Mouse (Mus musculus): ENCODE measurements at regions not wholly inside any gene's neighbourhood (a gene's known extent, or its start where the extent isn't known, plus 50 kb on each side); places are given as distances from the start of the nearest gene placed in this dataset.

DNA sequence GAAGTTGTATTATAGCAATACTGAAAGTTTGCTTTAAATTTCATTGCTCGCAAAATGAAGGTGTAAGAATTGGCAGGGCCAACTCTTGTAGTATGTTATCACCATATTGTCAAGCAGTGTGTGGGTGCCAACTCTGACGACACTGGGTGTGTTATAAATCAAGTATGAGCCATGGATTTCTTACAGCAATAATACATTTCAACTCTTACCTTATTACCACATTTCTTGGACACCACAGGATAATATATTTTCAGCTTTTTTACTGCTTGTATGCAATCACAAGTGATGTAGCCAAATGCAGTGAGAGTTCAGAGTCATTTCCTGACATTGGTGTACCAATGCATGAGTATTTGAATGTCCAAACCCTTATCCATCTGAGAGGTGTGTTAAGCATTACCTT is 1529.2 kb upstream of the Zeb2 start:
- Histone ChIP-seq H3K79me2 (ENCODE audit: control insufficient read depth, insufficient read depth) (no peaks in the 10 kb centered on the region), H3K27me3 (ENCODE audit: control insufficient read depth, insufficient read depth, insufficient read length) (no peaks in the 10 kb centered on the region), H3K36me3 (ENCODE audit: control insufficient read depth, insufficient read depth) (no peaks in the 10 kb centered on the region), H3ac (ENCODE audit: control insufficient read depth, insufficient read length) (no peak overlapping the region), H3K4me2 (ENCODE audit: low read depth) (no peak overlapping the region), H3K4me3 (no peak overlapping the region)
- TF ChIP-seq MYOD1 (IDR thresholded peaks at IDR 0.05; ENCODE audit: control insufficient read depth in 1 of 3, insufficient read length in 2 of 3, low read depth in 2 of 3) = no peak
- TF ChIP-seq MAX (IDR thresholded peaks at IDR 0.05; ENCODE audit: low read depth) = no peak
- TF ChIP-seq E2F4 (IDR thresholded peaks at IDR 0.05; ENCODE audit: insufficient read depth) = no peak
- TF ChIP-seq POLR2AphosphoS2 (IDR thresholded peaks at IDR 0.05; ENCODE audit: insufficient read length, low read depth) = no peak
- TF ChIP-seq CEBPB (IDR thresholded peaks at IDR 0.05; ENCODE audit: insufficient read depth, poor library complexity, severe bottlenecking) = no peak
- no peak for TF ChIP-seq TCF12 (IDR thresholded peaks at IDR 0.05; ENCODE audit: insufficient read depth, poor library complexity, severe bottlenecking)
- TF ChIP-seq SRF (IDR thresholded peaks at IDR 0.05; ENCODE audit: control insufficient read depth, insufficient read length, low read depth) = no peak
- no peak for TF ChIP-seq MYOG (IDR thresholded peaks at IDR 0.05; ENCODE audit: control insufficient read depth in 1 of 3, insufficient read depth in 1 of 3, insufficient read length in 2 of 3, low read depth in 2 of 3)
- no peak for TF ChIP-seq TCF3 (IDR thresholded peaks at IDR 0.05; ENCODE audit: insufficient read length, low read depth)
- no peak for TF ChIP-seq REST (IDR thresholded peaks at IDR 0.05; ENCODE audit: insufficient read depth, insufficient read length)
- TF ChIP-seq POLR2A (IDR thresholded peaks at IDR 0.05; ENCODE audit: insufficient read length, low read depth) = no peak
- no peak for TF ChIP-seq USF1 (IDR thresholded peaks at IDR 0.05; ENCODE audit: low read depth)

DNA sequence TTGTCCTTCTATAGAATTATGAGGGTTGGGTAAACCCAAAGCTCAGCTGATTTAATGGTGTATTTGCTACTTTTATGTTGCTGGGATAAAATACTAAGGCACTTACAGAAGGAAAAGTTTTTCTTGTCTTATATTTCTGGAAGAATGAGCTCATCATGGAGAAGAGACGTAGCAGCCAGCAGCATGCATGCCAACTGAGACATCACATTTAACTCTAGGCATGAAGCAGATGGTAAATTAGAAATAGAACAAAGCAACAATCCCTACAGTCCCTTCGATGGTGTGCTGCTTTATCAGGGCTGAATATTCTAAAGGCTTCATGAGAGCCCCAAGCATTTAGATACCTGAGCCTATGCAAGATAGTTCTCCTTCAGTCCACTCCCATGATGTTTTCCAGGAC is 1492.0 kb upstream of the Zeb2 start:
- TF ChIP-seq MYOG (IDR thresholded peaks at IDR 0.05; ENCODE audit: control insufficient read depth in 1 of 3, insufficient read depth in 1 of 3, insufficient read length in 2 of 3, low read depth in 2 of 3) = no peak
- TF ChIP-seq POLR2A (IDR thresholded peaks at IDR 0.05; ENCODE audit: insufficient read length, low read depth) = no peak
- no peak for TF ChIP-seq SRF (IDR thresholded peaks at IDR 0.05; ENCODE audit: control insufficient read depth, insufficient read length, low read depth)
- no peak for TF ChIP-seq E2F4 (IDR thresholded peaks at IDR 0.05; ENCODE audit: insufficient read depth)
- no peak for TF ChIP-seq REST (IDR thresholded peaks at IDR 0.05; ENCODE audit: insufficient read depth, insufficient read length)
- no peak for TF ChIP-seq MYOD1 (IDR thresholded peaks at IDR 0.05; ENCODE audit: control insufficient read depth in 1 of 3, insufficient read length in 2 of 3, low read depth in 2 of 3)
- TF ChIP-seq MAX (IDR thresholded peaks at IDR 0.05; ENCODE audit: low read depth) = no peak
- TF ChIP-seq TCF12 (IDR thresholded peaks at IDR 0.05; ENCODE audit: insufficient read depth, poor library complexity, severe bottlenecking) = no peak
- TF ChIP-seq CEBPB (IDR thresholded peaks at IDR 0.05; ENCODE audit: insufficient read depth, poor library complexity, severe bottlenecking) = no peak
- TF ChIP-seq POLR2AphosphoS2 (IDR thresholded peaks at IDR 0.05; ENCODE audit: insufficient read length, low read depth) = no peak
- no peak for TF ChIP-seq TCF3 (IDR thresholded peaks at IDR 0.05; ENCODE audit: insufficient read length, low read depth)
- Histone ChIP-seq H3K4me3 (no peak overlapping the region), H3K27me3 (ENCODE audit: control insufficient read depth, insufficient read depth, insufficient read length) (no peaks in the 10 kb centered on the region), H3K36me3 (ENCODE audit: control insufficient read depth, insufficient read depth) (no peaks in the 10 kb centered on the region), H3ac (ENCODE audit: control insufficient read depth, insufficient read length) (no peak overlapping the region), H3K4me2 (ENCODE audit: low read depth) (no peak overlapping the region), H3K79me2 (ENCODE audit: control insufficient read depth, insufficient read depth) (no peaks in the 10 kb centered on the region)

DNA sequence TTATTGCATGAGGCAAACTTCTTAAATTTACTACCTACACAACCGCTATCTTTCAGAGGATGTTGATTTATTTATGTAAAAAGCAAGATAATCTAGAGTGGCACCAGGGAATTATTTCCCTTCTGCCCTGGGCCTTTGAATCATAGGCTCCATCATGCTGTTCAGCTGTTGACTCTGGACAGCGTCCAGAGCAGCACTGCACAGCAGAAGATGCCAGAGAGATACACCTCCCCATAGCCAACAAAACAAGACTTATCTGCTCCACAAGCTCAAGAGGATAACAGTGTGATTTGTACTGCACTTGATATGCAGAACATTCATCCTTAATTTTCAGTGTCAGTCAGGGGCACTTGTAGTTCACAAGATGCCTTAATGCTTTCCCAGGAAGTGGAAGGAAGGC is 1464.6 kb upstream of the Zeb2 start:
- Histone ChIP-seq H3K27me3 (ENCODE audit: control insufficient read depth, insufficient read depth, insufficient read length) (no peaks in the 10 kb centered on the region), H3K36me3 (ENCODE audit: control insufficient read depth, insufficient read depth) (no peaks in the 10 kb centered on the region), H3K4me3 (no peak overlapping the region), H3K4me2 (ENCODE audit: low read depth) (no peak overlapping the region), H3K79me2 (ENCODE audit: control insufficient read depth, insufficient read depth) (no peaks in the 10 kb centered on the region), H3ac (ENCODE audit: control insufficient read depth, insufficient read length) (no peak overlapping the region)
- no peak for TF ChIP-seq REST (IDR thresholded peaks at IDR 0.05; ENCODE audit: insufficient read depth, insufficient read length)
- peak in 2 of 3 experiments; percentile 50 to 53 for TF ChIP-seq MYOD1 (IDR thresholded peaks at IDR 0.05; ENCODE audit: control insufficient read depth in 1 of 3, insufficient read length in 2 of 3, low read depth in 2 of 3)

DNA sequence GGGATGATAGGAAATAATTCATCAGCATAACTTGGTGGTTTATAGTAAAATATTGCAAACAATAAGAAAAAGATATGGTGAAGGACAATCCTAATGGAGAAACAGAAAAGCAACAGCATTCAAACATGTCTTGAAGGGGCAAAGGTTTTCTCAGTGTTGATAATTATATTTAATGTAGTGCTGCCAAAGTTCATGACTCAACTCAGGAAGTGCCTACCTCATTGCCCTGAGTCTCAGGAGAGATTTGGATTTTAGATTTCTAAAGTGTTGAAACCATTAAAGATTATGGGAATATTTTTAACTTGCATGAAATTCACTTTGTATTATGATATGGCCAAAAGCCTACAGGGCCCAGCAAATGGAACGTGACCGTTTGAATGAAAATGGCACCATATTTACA is 1453.2 kb upstream of the Zeb2 start:
- Histone ChIP-seq H3K36me3 (ENCODE audit: control insufficient read depth, insufficient read depth) (no peaks in the 10 kb centered on the region), H3K4me3 (no peak overlapping the region), H3K27me3 (ENCODE audit: control insufficient read depth, insufficient read depth, insufficient read length) (no peaks in the 10 kb centered on the region), H3ac (ENCODE audit: control insufficient read depth, insufficient read length) (no peak overlapping the region), H3K4me2 (ENCODE audit: low read depth) (no peak overlapping the region), H3K79me2 (ENCODE audit: control insufficient read depth, insufficient read depth) (no peaks in the 10 kb centered on the region)
- TF ChIP-seq MYOG (IDR thresholded peaks at IDR 0.05; ENCODE audit: control insufficient read depth in 1 of 3, insufficient read depth in 1 of 3, insufficient read length in 2 of 3, low read depth in 2 of 3) (no peak), E2F4 (IDR thresholded peaks at IDR 0.05; ENCODE audit: insufficient read depth) (no peak), TCF12 (IDR thresholded peaks at IDR 0.05; ENCODE audit: insufficient read depth, poor library complexity, severe bottlenecking) (no peak), CEBPB (IDR thresholded peaks at IDR 0.05; ENCODE audit: insufficient read depth, poor library complexity, severe bottlenecking) (no peak), POLR2AphosphoS2 (IDR thresholded peaks at IDR 0.05; ENCODE audit: insufficient read length, low read depth) (no peak), MAX (IDR thresholded peaks at IDR 0.05; ENCODE audit: low read depth) (no peak), SRF (IDR thresholded peaks at IDR 0.05; ENCODE audit: control insufficient read depth, insufficient read length, low read depth) (no peak), POLR2A (IDR thresholded peaks at IDR 0.05; ENCODE audit: insufficient read length, low read depth) (no peak), MYOD1 (IDR thresholded peaks at IDR 0.05; ENCODE audit: control insufficient read depth in 1 of 3, insufficient read length in 2 of 3, low read depth in 2 of 3) (no peak), USF1 (IDR thresholded peaks at IDR 0.05; ENCODE audit: low read depth) (no peak), REST (IDR thresholded peaks at IDR 0.05; ENCODE audit: insufficient read depth, insufficient read length) (no peak), TCF3 (IDR thresholded peaks at IDR 0.05; ENCODE audit: insufficient read length, low read depth) (no peak)

DNA sequence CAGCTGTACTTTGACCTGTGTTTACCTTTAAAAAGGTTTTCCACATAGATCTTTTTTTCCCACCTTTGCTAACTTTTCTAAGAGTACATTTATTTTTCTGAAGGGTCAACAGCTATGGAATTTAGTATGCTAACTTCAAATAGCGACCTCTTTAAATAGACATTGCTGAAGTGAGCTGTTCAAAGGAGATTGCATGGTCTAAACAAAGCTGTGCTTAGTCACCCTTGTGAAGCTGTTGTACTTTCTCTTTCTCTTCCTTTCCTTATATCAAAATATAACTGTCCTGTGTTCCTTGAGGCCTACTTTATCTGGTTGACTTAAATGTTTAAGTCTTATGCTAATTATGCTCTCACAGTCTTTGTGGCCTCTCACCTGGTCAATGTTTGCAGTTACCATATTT is 1416.2 kb upstream of the Zeb2 start:
- Histone ChIP-seq H3K4me3 (no peak overlapping the region), H3K27me3 (ENCODE audit: control insufficient read depth, insufficient read depth, insufficient read length) (no peaks in the 10 kb centered on the region), H3ac (ENCODE audit: control insufficient read depth, insufficient read length) (no peak overlapping the region), H3K4me2 (ENCODE audit: low read depth) (no peak overlapping the region), H3K79me2 (ENCODE audit: control insufficient read depth, insufficient read depth) (no peaks in the 10 kb centered on the region), H3K36me3 (ENCODE audit: control insufficient read depth, insufficient read depth) (no peaks in the 10 kb centered on the region)
- TF ChIP-seq TCF3 (IDR thresholded peaks at IDR 0.05; ENCODE audit: insufficient read length, low read depth) (no peak), E2F4 (IDR thresholded peaks at IDR 0.05; ENCODE audit: insufficient read depth) (no peak), POLR2AphosphoS2 (IDR thresholded peaks at IDR 0.05; ENCODE audit: insufficient read length, low read depth) (no peak), MYOG (IDR thresholded peaks at IDR 0.05; ENCODE audit: control insufficient read depth in 1 of 3, insufficient read depth in 1 of 3, insufficient read length in 2 of 3, low read depth in 2 of 3) (no peak), SRF (IDR thresholded peaks at IDR 0.05; ENCODE audit: control insufficient read depth, insufficient read length, low read depth) (no peak), CEBPB (IDR thresholded peaks at IDR 0.05; ENCODE audit: insufficient read depth, poor library complexity, severe bottlenecking) (no peak), MYOD1 (IDR thresholded peaks at IDR 0.05; ENCODE audit: control insufficient read depth in 1 of 3, insufficient read length in 2 of 3, low read depth in 2 of 3) (no peak), POLR2A (IDR thresholded peaks at IDR 0.05; ENCODE audit: insufficient read length, low read depth) (no peak), MAX (IDR thresholded peaks at IDR 0.05; ENCODE audit: low read depth) (no peak), TCF12 (IDR thresholded peaks at IDR 0.05; ENCODE audit: insufficient read depth, poor library complexity, severe bottlenecking) (no peak), USF1 (IDR thresholded peaks at IDR 0.05; ENCODE audit: low read depth) (no peak)
